Mouse (Mus musculus) liver, postnatal 0 days (tissue): Measurements from ENCODE around the gene Gamt. TPM values are rescaled to one million over a fixed set of nuclear protein-coding genes. Genes with fewer than 3 reads are reported as not detected.

ENCODE experiments used
- ATAC-seq: fragments of 200-750 bp; cut with Nextera tagmentation; 2 replicates; pipeline ENCODE4 v1.8.0; 2017; ENCODE audit warnings: mild to moderate bottlenecking, moderate library complexity
- DNase-seq: peaks from one replicate; pipeline ENCODE4 v3.0.0-alpha.2; 2016
- H3K27ac ChIP-seq: fragments of 300-500 bp; sonication (generic); 2 replicates; pipeline ENCODE4 v1.5.1; 2014; ENCODE audit warnings: antibody characterized with exemption, moderate library complexity, mild to moderate bottlenecking, low read depth
- H3K27me3 ChIP-seq: fragments of 300-500 bp; sonication (generic); 2 replicates; pipeline ENCODE4 v1.6.1; 2014; ENCODE audit warnings: low read length, control low read depth, mixed read lengths; ENCODE audit not compliant: insufficient read depth
- H3K36me3 ChIP-seq: fragments of 300-500 bp; sonication (generic); replicated peaks from 2 replicates; pipeline ENCODE4 v1.6.1; 2014; ENCODE audit warnings: mild to moderate bottlenecking, control low read depth, low read length, moderate library complexity, mixed read lengths; ENCODE audit not compliant: insufficient read depth
- H3K4me1 ChIP-seq: fragments of 300-500 bp; sonication (generic); 2 replicates; pipeline ENCODE4 v1.6.1; 2014; ENCODE audit warnings: antibody characterized with exemption, mild to moderate bottlenecking, control low read depth; ENCODE audit not compliant: insufficient read depth
- H3K4me2 ChIP-seq: fragments of 300-500 bp; sonication (generic); 2 replicates; pipeline ENCODE4 v1.6.1; 2014; ENCODE audit warnings: low read depth, mild to moderate bottlenecking, low read length, moderate library complexity, mixed read lengths
- H3K4me3 ChIP-seq: fragments of 300-500 bp; sonication (generic); 2 replicates; pipeline ENCODE4 v1.5.1; 2014; ENCODE audit warnings: low read depth, low read length
- H3K9ac ChIP-seq: fragments of 300-500 bp; sonication (generic); replicated peaks from 2 replicates; pipeline ENCODE4 v1.6.1; 2014; ENCODE audit warnings: mild to moderate bottlenecking, moderate library complexity
- H3K9me3 ChIP-seq: fragments of 300-500 bp; sonication (generic); 2 replicates; pipeline ENCODE4 v1.6.1; 2016; ENCODE audit warnings: mild to moderate bottlenecking, control low read depth, low read length, mixed read lengths
- CTCF ChIP-seq: sonication (generic); IDR thresholded peaks from 2 replicates; pipeline ENCODE4 v1.5.1; 2016; ENCODE audit warnings: antibody characterized with exemption, low read depth
- EP300 ChIP-seq: IDR thresholded peaks from 2 replicates; pipeline ENCODE4 v1.6.1; 2016; ENCODE audit warnings: antibody characterized with exemption, low read depth, mild to moderate bottlenecking
- WGBS: fragments of 180-500 bp; shearing (Covaris S2); extraction: QIAGEN DNeasy Blood & Tissue Kit; methylation state at CpG from one replicate; pipeline ENCODE4 v1.1.7; 2014; ENCODE audit not compliant: insufficient replicate concordance; 5-methylcytosine and 5-hydroxymethylcytosine counted together
- polyA plus RNA-seq: library from polyadenylated mRNA; unstranded; fragments of >200 nt; fragmentation: Nextera tagmentation; extraction: Ambion mirVana; gene quantifications from 2 replicates; pipeline ENCODE4 v1.2.1, GENCODE M21; 2015

Gene Gamt
- polyA plus RNA-seq, 1 experiment from 2014 or later = 93.9 TPM

- peak overlapping the region; percentile 97 for H3K27ac ChIP-seq
- peak overlapping the region; percentile 89 for H3K4me2 ChIP-seq
- H3K4me1 ChIP-seq = peaks cover 43% of the 10 kb centered on the region
- under 1% methylated on average over 14 of the region's 14 CpGs for WGBS
- H3K36me3 ChIP-seq = peaks cover 15% of the 10 kb centered on the region
- H3K4me3 ChIP-seq = peak overlapping the region; percentile 54
- peak overlapping the region; percentile 61 for H3K9ac ChIP-seq
- ATAC-seq = peak; percentile 62
- H3K9me3 ChIP-seq = no peaks in the 10 kb centered on the region
- TF ChIP-seq CTCF = no peak
- no peak for TF ChIP-seq EP300
- DNase-seq = peak; percentile 98
- no peaks in the 10 kb centered on the region for H3K27me3 ChIP-seq
These were observed 765 bp upstream of the Gamt start for GRCm38 (mm10) chr10:80261585-80261968.

- DNase-seq (peak; percentile 80), ATAC-seq (0 out of 2 replicates have a peak, but pooled peaks have one; percentile 1)
- Histone ChIP-seq H3K4me1 (peaks cover 32% of the 10 kb centered on the region), H3K27ac (peak overlapping the region; percentile 97), H3K27me3 (no peaks in the 10 kb centered on the region), H3K9me3 (no peaks in the 10 kb centered on the region), H3K4me3 (peak overlapping the region; percentile 54), H3K36me3 (peaks cover 28% of the 10 kb centered on the region), H3K4me2 (peak overlapping the region; percentile 89), H3K9ac (peak overlapping the region; percentile 58)
- TF ChIP-seq CTCF (no peak), EP300 (no peak)
- WGBS = 14% methylated on average over 19 of the region's 19 CpGs
These were observed 761 bp downstream of the Gamt start for GRCm38 (mm10) chr10:80259861-80260641.

- Histone ChIP-seq H3K4me1 (peaks cover 32% of the 10 kb centered on the region), H3K27ac (peak overlapping the region; percentile 67), H3K27me3 (no peaks in the 10 kb centered on the region), H3K36me3 (peaks cover 33% of the 10 kb centered on the region), H3K9me3 (no peaks in the 10 kb centered on the region), H3K9ac (peak overlapping the region; percentile 58), H3K4me3 (peak overlapping the region; percentile 54), H3K4me2 (peak overlapping the region; percentile 89)
- no peak for TF ChIP-seq CTCF
- TF ChIP-seq EP300 = no peak
- no peak for ATAC-seq
- WGBS = 73% methylated on average over 6 of the region's 6 CpGs
- DNase-seq = no peak
These were observed 1.4 kb downstream of the Gamt start for GRCm38 (mm10) chr10:80259463-80259805.

- DNase-seq = no peak
- peak overlapping the region; percentile 67 for H3K27ac ChIP-seq
- H3K4me3 ChIP-seq = peak overlapping the region; percentile 54; the same call in 1 of the 2 replicates
- no peaks in the 10 kb centered on the region for H3K9me3 ChIP-seq
- peak overlapping the region; percentile 58; the same call in 1 of the 2 replicates for H3K9ac ChIP-seq
- TF ChIP-seq CTCF (no peak), EP300 (no peak)
- H3K36me3 ChIP-seq = peaks cover 38% of the 10 kb centered on the region
- no peaks in the 10 kb centered on the region for H3K27me3 ChIP-seq
- H3K4me1 ChIP-seq = peaks cover 32% of the 10 kb centered on the region
- ATAC-seq = no peak
- peak overlapping the region; percentile 89 for H3K4me2 ChIP-seq
- WGBS = 82% methylated on average over 14 of the region's 14 CpGs
These were observed 1.9 kb downstream of the Gamt start for GRCm38 (mm10) chr10:80258752-80259462.

GRCm38 (mm10) chr10:80257936-80258335 is 2.9 kb downstream of the Gamt start:
- no peak overlapping the region for H3K9ac ChIP-seq
- peaks cover 30% of the 10 kb centered on the region for H3K4me1 ChIP-seq
- WGBS = 75% methylated on average over 2 of the region's 2 CpGs
- H3K36me3 ChIP-seq = peaks cover 46% of the 10 kb centered on the region
- ATAC-seq (no peak), DNase-seq (no peak)
- no peak for TF ChIP-seq EP300
- TF ChIP-seq CTCF = no peak
- no peaks in the 10 kb centered on the region for H3K27me3 ChIP-seq
- H3K9me3 ChIP-seq = no peaks in the 10 kb centered on the region
- H3K27ac ChIP-seq = no peak overlapping the region
- H3K4me3 ChIP-seq = no peak overlapping the region
- H3K4me2 ChIP-seq = no peak overlapping the region

GRCm38 (mm10) chr10:80255881-80256535 is 4.8 kb downstream of the Gamt start:
- no peak overlapping the region for H3K27ac ChIP-seq
- TF ChIP-seq EP300 (no peak), CTCF (0 out of 2 replicates have a peak, but pooled peaks have one; percentile 17)
- H3K9ac ChIP-seq = no peak overlapping the region
- ATAC-seq (no peak), DNase-seq (no peak)
- 85% methylated on average over 5 of the region's 5 CpGs for WGBS
- peaks cover 16% of the 10 kb centered on the region for H3K4me1 ChIP-seq
- no peaks in the 10 kb centered on the region for H3K9me3 ChIP-seq
- H3K27me3 ChIP-seq = no peaks in the 10 kb centered on the region
- H3K36me3 ChIP-seq = peaks cover 46% of the 10 kb centered on the region
- H3K4me3 ChIP-seq = no peak overlapping the region
- H3K4me2 ChIP-seq = no peak overlapping the region
